Mouse (Mus musculus): ENCODE data around the gene Kdsr. TPM values are rescaled to one million over a fixed set of nuclear protein-coding genes. Genes with fewer than 3 reads are reported as not detected.

Gene Kdsr
- polyA plus RNA-seq, 1 experiment from 2014 or later, result 3.7 TPM

- ATAC-seq (ENCODE audit: insufficient read depth), result no peak
- WGBS (ENCODE audit: insufficient replicate concordance), result 63% methylated on average over 6 of the region's 6 CpGs
- no peak overlapping the region for H3K9ac ChIP-seq
These were observed 68.6 kb downstream of the Kdsr start for GRCm38 (mm10) chr1:106690887-106691286.

GRCm38 (mm10) chr1:106688161-106688516 lies 71.4 kb downstream of the Kdsr start:
- Histone ChIP-seq H3K4me2 (no peak overlapping the region), H3K9ac (no peak overlapping the region), H3K4me3 (replicated peaks) (no peak overlapping the region), H3K36me3 (replicated peaks) (no peaks in the 10 kb centered on the region), H3K9me3 (replicated peaks) (no peaks in the 10 kb centered on the region), H3K27me3 (no peaks in the 10 kb centered on the region), H3K4me1 (replicated peaks) (no peaks in the 10 kb centered on the region; the same call in 1 of the 2 replicates), H3K27ac (replicated peaks) (no peak overlapping the region)
- ATAC-seq (ENCODE audit: insufficient read depth), result no peak
- 31% methylated on average over 5 of the region's 5 CpGs for WGBS (ENCODE audit: insufficient replicate concordance)

More at GRCm38 (mm10) chr1:106690887-106691286, 68.6 kb downstream of the Kdsr start:
- H3K27me3 ChIP-seq, result no peaks in the 10 kb centered on the region
- H3K4me3 ChIP-seq (replicated peaks), result no peak overlapping the region
- no peak overlapping the region for H3K4me2 ChIP-seq
- H3K9me3 ChIP-seq (replicated peaks), result no peaks in the 10 kb centered on the region
- H3K27ac ChIP-seq (replicated peaks), result no peak overlapping the region
- H3K4me1 ChIP-seq (replicated peaks), result no peaks in the 10 kb centered on the region; the same call in 1 of the 2 replicates
- no peaks in the 10 kb centered on the region for H3K36me3 ChIP-seq (replicated peaks)

- no peaks in the 10 kb centered on the region for H3K27me3 ChIP-seq
- H3K9me3 ChIP-seq (replicated peaks), result no peaks in the 10 kb centered on the region
- H3K4me1 ChIP-seq (replicated peaks), result no peaks in the 10 kb centered on the region; the same call in 1 of the 2 replicates
- no peak overlapping the region for H3K4me2 ChIP-seq
- H3K27ac ChIP-seq (replicated peaks), result no peak overlapping the region
- WGBS (ENCODE audit: insufficient replicate concordance), result 62% methylated on average over 18 of the region's 18 CpGs
- no peak for ATAC-seq (ENCODE audit: insufficient read depth)
- H3K4me3 ChIP-seq (replicated peaks), result no peak overlapping the region
- no peak overlapping the region for H3K9ac ChIP-seq
- H3K36me3 ChIP-seq (replicated peaks), result no peaks in the 10 kb centered on the region
These were observed 71.9 kb downstream of the Kdsr start for GRCm38 (mm10) chr1:106687435-106688160.

DNA sequence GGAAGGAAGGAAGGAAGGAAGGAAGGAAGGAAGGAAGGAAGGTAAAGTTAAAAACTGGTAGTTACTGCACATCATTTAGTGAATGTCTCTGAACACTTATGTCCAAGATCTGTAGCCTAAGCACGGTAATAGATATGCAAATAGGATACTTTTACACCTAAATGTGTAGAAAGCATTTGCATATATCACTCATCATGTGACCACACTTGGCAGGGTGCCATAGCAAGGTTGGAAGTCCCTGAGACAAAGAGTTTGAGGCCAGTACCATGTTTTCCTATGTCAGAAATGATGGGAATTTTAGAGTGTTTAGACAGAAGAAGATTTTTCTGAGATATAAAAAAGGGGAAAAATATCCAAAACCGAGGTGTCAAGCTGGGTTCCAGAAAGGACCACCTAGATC lies 73.8 kb downstream of the Kdsr start:
- no peak overlapping the region for H3K9ac ChIP-seq
- WGBS (ENCODE audit: insufficient replicate concordance), result 49% methylated on average over 2 of the region's 2 CpGs
- H3K27me3 ChIP-seq, result no peaks in the 10 kb centered on the region
- H3K4me3 ChIP-seq (replicated peaks), result no peak overlapping the region
- no peaks in the 10 kb centered on the region for H3K36me3 ChIP-seq (replicated peaks)
- no peaks in the 10 kb centered on the region for H3K9me3 ChIP-seq (replicated peaks)
- no peak for ATAC-seq (ENCODE audit: insufficient read depth)
- H3K4me2 ChIP-seq, result no peak overlapping the region
- no peaks in the 10 kb centered on the region; the same call in 1 of the 2 replicates for H3K4me1 ChIP-seq (replicated peaks)
- no peak overlapping the region for H3K27ac ChIP-seq (replicated peaks)

DNA sequence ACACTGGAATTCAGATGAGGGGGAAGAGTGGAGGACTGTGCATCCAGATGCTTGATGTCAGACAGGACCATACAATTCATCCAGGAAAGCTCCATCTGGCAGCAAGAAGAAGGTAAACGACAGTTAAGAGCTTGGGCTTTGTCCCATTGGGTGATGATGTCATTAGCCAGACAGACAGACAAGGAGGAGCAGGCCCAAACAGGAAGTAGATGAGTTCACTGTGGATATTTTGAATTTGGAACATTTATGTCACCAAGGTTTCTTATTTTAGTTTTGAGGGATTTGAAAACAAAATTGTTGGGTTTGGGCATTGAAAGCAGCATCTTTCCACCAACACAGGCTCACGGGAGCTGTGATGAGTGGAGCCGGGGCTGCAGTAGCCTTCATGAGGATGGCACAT lies 75.0 kb downstream of the Kdsr start:
- no peak overlapping the region for H3K9ac ChIP-seq
- no peak overlapping the region for H3K4me2 ChIP-seq
- no peak for ATAC-seq (ENCODE audit: insufficient read depth)
- no peaks in the 10 kb centered on the region for H3K9me3 ChIP-seq (replicated peaks)
- H3K27ac ChIP-seq (replicated peaks), result no peak overlapping the region
- 59% methylated on average over 3 of the region's 3 CpGs for WGBS (ENCODE audit: insufficient replicate concordance)
- H3K4me3 ChIP-seq (replicated peaks), result no peak overlapping the region
- no peaks in the 10 kb centered on the region for H3K36me3 ChIP-seq (replicated peaks)
- no peaks in the 10 kb centered on the region; the same call in 1 of the 2 replicates for H3K4me1 ChIP-seq (replicated peaks)
- H3K27me3 ChIP-seq, result no peaks in the 10 kb centered on the region

- Histone ChIP-seq H3K27ac (replicated peaks) (no peak overlapping the region), H3K4me1 (replicated peaks) (no peaks in the 10 kb centered on the region; the same call in 1 of the 2 replicates), H3K9me3 (replicated peaks) (no peaks in the 10 kb centered on the region), H3K4me2 (no peak overlapping the region), H3K4me3 (replicated peaks) (no peak overlapping the region), H3K27me3 (no peaks in the 10 kb centered on the region), H3K36me3 (replicated peaks) (no peaks in the 10 kb centered on the region), H3K9ac (no peak overlapping the region)
- ATAC-seq (ENCODE audit: insufficient read depth), result no peak
- WGBS (ENCODE audit: insufficient replicate concordance), result 65% methylated on average over 3 of the region's 3 CpGs
These were observed 76.7 kb downstream of the Kdsr start for GRCm38 (mm10) chr1:106682829-106683228.

- no peak overlapping the region for H3K4me2 ChIP-seq
- H3K9ac ChIP-seq, result no peak overlapping the region
- 70% methylated on average over 6 of the region's 6 CpGs for WGBS (ENCODE audit: insufficient replicate concordance)
- H3K4me3 ChIP-seq (replicated peaks), result no peak overlapping the region
- H3K27ac ChIP-seq (replicated peaks), result no peak overlapping the region
- H3K4me1 ChIP-seq (replicated peaks), result no peaks in the 10 kb centered on the region
- H3K36me3 ChIP-seq (replicated peaks), result no peaks in the 10 kb centered on the region
- no peak for ATAC-seq (ENCODE audit: insufficient read depth)
- H3K9me3 ChIP-seq (replicated peaks), result no peaks in the 10 kb centered on the region
- H3K27me3 ChIP-seq, result no peaks in the 10 kb centered on the region
These were observed 79.6 kb downstream of the Kdsr start for GRCm38 (mm10) chr1:106679800-106680515.

DNA sequence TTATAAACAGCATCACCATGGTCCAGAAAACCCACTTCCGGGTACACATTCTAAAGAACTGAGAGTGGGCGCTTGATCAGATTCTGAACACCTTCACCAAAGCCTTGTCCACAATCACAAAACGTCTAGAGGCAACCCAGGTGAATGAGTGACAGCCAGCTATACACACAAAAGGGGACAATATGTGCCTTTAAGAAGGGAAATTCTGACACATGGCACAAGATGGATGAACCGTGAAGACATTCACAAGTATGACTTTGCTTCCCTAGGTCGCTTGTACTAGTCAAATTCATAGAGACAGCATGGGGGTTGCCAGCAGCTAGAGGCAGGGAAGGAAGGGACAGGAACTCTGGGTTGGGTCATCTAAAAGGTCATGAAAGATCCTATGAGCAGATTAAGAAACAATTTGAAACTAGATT lies 81.5 kb downstream of the Kdsr start:
- WGBS (ENCODE audit: insufficient replicate concordance), result 54% methylated on average over 5 of the region's 5 CpGs
- Histone ChIP-seq H3K4me1 (replicated peaks) (no peaks in the 10 kb centered on the region), H3K9ac (no peak overlapping the region), H3K4me3 (replicated peaks) (no peak overlapping the region), H3K27me3 (no peaks in the 10 kb centered on the region), H3K9me3 (replicated peaks) (no peaks in the 10 kb centered on the region), H3K27ac (replicated peaks) (no peak overlapping the region), H3K4me2 (no peak overlapping the region), H3K36me3 (replicated peaks) (no peaks in the 10 kb centered on the region)
- ATAC-seq (ENCODE audit: insufficient read depth), result no peak

Other genes with a start within 250 kb of the Kdsr start
- 0.84 TPM in 2 replicates for gene Bcl2, start 45.5 kb downstream of the Kdsr start, polyA plus RNA-seq (2015; fragmentation: Nextera tagmentation; extraction: Ambion mirVana)
- 18.3 and 21.3 TPM in 2 replicates for gene Vps4b, start 37.0 kb upstream of the Kdsr start, polyA plus RNA-seq (2015; fragmentation: Nextera tagmentation; extraction: Ambion mirVana)
- 0.05 TPM in 1 of 2 replicates, not detected in the other for gene Serpinb5, start 101.4 kb upstream of the Kdsr start, polyA plus RNA-seq (2015; fragmentation: Nextera tagmentation; extraction: Ambion mirVana)
- 0.07 TPM in 1 of 2 replicates, not detected in the other for gene Serpinb12, start 174.7 kb upstream of the Kdsr start, polyA plus RNA-seq (2015; fragmentation: Nextera tagmentation; extraction: Ambion mirVana)
- not detected in 2 replicates for gene Serpinb13, start 221.3 kb upstream of the Kdsr start, polyA plus RNA-seq (2015; fragmentation: Nextera tagmentation; extraction: Ambion mirVana)

Data from liver, embryonic 15.5 days (tissue).